8 mouse cellular contexts compared by ENCODE assay signal in genomic region chr7:100908061-100908460, GRCm38 (mm10). TPM values are rescaled to one million over a fixed set of nuclear protein-coding genes. Genes with fewer than 3 reads are reported as not detected.
A peak's percentile ranks its signal among the peaks of the same experiment; 100 is the strongest.
DNase-seq lines count a peak whose midpoint lies in the region; ATAC-seq and TF ChIP-seq lines count a peak whose summit lies in the region.

No protein-coding gene starts in this region.

- no peak overlapping the region for H3K4me2 ChIP-seq in limb, embryonic 14.5 days (replicated peaks; ENCODE audit: low read depth, low read length, severe bottlenecking)

- intact Hi-C loops in heart, postnatal 25 days (cut with DNase I), result loop anchor here (5.0 kb wide), 1 partner anchor 379 kb away; no protein-coding TSS in a partner anchor
- intact Hi-C loops in left cerebral cortex, postnatal 14 days (cut with DNase I), result no loop called here

- TF ChIP-seq POLR2A in limb, embryonic 14.5 days (IDR thresholded peaks at IDR 0.05; ENCODE audit: borderline replicate concordance, extremely low read depth, insufficient read depth, insufficient read length), result no peak

- H3K27ac ChIP-seq in limb, embryonic 14.5 days (replicated peaks; ENCODE audit: low read depth, low read length), result peak overlapping the region; percentile 10

- no peak overlapping the region for H3K4me3 ChIP-seq in limb, embryonic 14.5 days (replicated peaks; ENCODE audit: low read length)

- H3K9ac ChIP-seq in limb, embryonic 14.5 days (ENCODE audit: low read depth, low read length, severe bottlenecking), result no peak overlapping the region

- peaks cover 27% of the 10 kb centered on the region for H3K36me3 ChIP-seq in limb, embryonic 14.5 days (ENCODE audit: control insufficient read depth, insufficient read depth, low read length)

- H3K4me1 ChIP-seq in limb, embryonic 14.5 days (ENCODE audit: control insufficient read depth, insufficient read depth, low read length), result peaks cover 27% of the 10 kb centered on the region

- peak; percentile 16 for DNase-seq in 3T3-L1 (ENCODE audit: low read depth, low spot score)
- peak; percentile 68 for DNase-seq in adrenal gland, adult 8-10 months
- DNase-seq in heart, postnatal 25 days (ENCODE audit: low spot score), result peak; percentile 51
- no peak for DNase-seq in limb, embryonic 14.5 days (ENCODE audit: low spot score)
- DNase-seq in left cerebral cortex, postnatal 14 days (ENCODE audit: low spot score in 2 of 2), result no peak
- DNase-seq in right cerebral cortex, adult 2 months (ENCODE audit: low spot score in 2 of 2), result no peak
- DNase-seq in retina, embryonic 14.5 days (ENCODE audit: low spot score), result no peak
- no peak for DNase-seq in urinary bladder, adult 18-20 months (ENCODE audit: low spot score in 2 of 2)

- no peaks in the 10 kb centered on the region for H3K9me3 ChIP-seq in limb, embryonic 14.5 days (ENCODE audit: control insufficient read depth, low read length)

- no peaks in the 10 kb centered on the region for H3K27me3 ChIP-seq in limb, embryonic 14.5 days (ENCODE audit: control insufficient read depth, insufficient read depth, low read length)

- 87% methylated on average over 8 of the region's 8 CpGs for WGBS in limb, embryonic 14.5 days

- ATAC-seq in limb, embryonic 14.5 days (ENCODE audit: low FRiP score, low read depth), result no peak

RNA-seq across cellular contexts. Expression of gene Arhgef17, which starts 23.8 kb away (rescaled TPM):
- total RNA-seq in adrenal gland, adult 8-10 months (2022), result 100 to 1,000 TPM in 3 of 4 experiments, 10 to 100 TPM in 1; 95.8 to 118 (median 108) TPM
- total RNA-seq in heart, postnatal 25 days (2021), result 10 to 100 TPM; 24.0 to 28.8 TPM
- 42.8 and 55.2 TPM in 2 replicates for polyA plus RNA-seq in limb, embryonic 14.5 days (2012; rRNA removed)
- 15.4 and 16.4 TPM in 2 replicates for polyA plus RNA-seq in limb, embryonic 14.5 days (2014; fragmentation: Nextera tagmentation; extraction: Ambion mirVana)
- total RNA-seq in left cerebral cortex, postnatal 14 days (2021), result 10 to 100 TPM; 81.3 to 91.6 TPM

RNA-seq across cellular contexts. Expression of gene Relt, which starts 44.8 kb away (rescaled TPM):
- total RNA-seq in adrenal gland, adult 8-10 months (2022), result 1 to 10 TPM; 1.2 to 1.8 (median 1.5) TPM
- 1 to 10 TPM; 2.4 to 3.0 TPM for total RNA-seq in heart, postnatal 25 days (2021)
- polyA plus RNA-seq in limb, embryonic 14.5 days (2012; rRNA removed), result 8.5 and 9.8 TPM in 2 replicates
- 3.0 and 3.2 TPM in 2 replicates for polyA plus RNA-seq in limb, embryonic 14.5 days (2014; fragmentation: Nextera tagmentation; extraction: Ambion mirVana)
- total RNA-seq in left cerebral cortex, postnatal 14 days (2021), result 10 to 100 TPM in 1 of 2 experiments, 1 to 10 TPM in 1; 9.7 to 10.6 TPM

Comparison
In these comparisons a context has a peak if more than half of its experiments do, and no peak if none do; other contexts are left out.
1. DNase-seq: peak in 3T3-L1 (single experiment), adrenal gland, adult 8-10 months (single experiment) and heart, postnatal 25 days (single experiment); none in limb, embryonic 14.5 days (single experiment), left cerebral cortex, postnatal 14 days (0 of 2), right cerebral cortex, adult 2 months (0 of 2), retina, embryonic 14.5 days (single experiment) and urinary bladder, adult 18-20 months (0 of 2).